Mouse (Mus musculus): ENCODE data around the gene Atpaf2. TPM values are rescaled to one million over a fixed set of nuclear protein-coding genes. Genes with fewer than 3 reads are reported as not detected.
"Not testable (repeated sequence)": the region's sequence is repeated elsewhere in the genome, so short reads cannot be mapped to it uniquely, and the experiment has no call there.

Gene Atpaf2
- 51.8 and 52.1 TPM in 2 replicates for polyA plus RNA-seq (2016; fragmentation: Nextera tagmentation; extraction: Ambion mirVana)

- Histone ChIP-seq H3K4me3 (peak within 1 kb of the TSS; percentile 97), H3K27ac (replicated peaks) (peak within 1 kb of the TSS; percentile 95), H3K27me3 (ENCODE audit: low read depth, poor library complexity, severe bottlenecking) (no peaks in the 10 kb centered on the region), H3K4me1 (peaks cover 44% of the 10 kb centered on the region), H3K9me3 (replicated peaks) (no peaks in the 10 kb centered on the region), H3K36me3 (no peaks in the 10 kb centered on the region)
- WGBS, result under 1% methylated on average over 39 of the region's 39 CpGs
- DNase-seq (ENCODE audit: low spot score), result peak; percentile 57
Measured at GRCm38 (mm10) chr11:60417717-60418472, at the start of gene Atpaf2. Gene Atpaf2 (minus strand): TSS chr11:60418457.

GRCm38 (mm10) chr11:60465943-60466380 lies 47.7 kb upstream of the Atpaf2 start:
- Histone ChIP-seq H3K27ac (replicated peaks) (no peak overlapping the region), H3K4me3 (no peak overlapping the region), H3K9me3 (replicated peaks) (no peaks in the 10 kb centered on the region), H3K36me3 (peaks cover 98% of the 10 kb centered on the region), H3K4me1 (no peaks in the 10 kb centered on the region), H3K27me3 (ENCODE audit: low read depth, poor library complexity, severe bottlenecking) (no peaks in the 10 kb centered on the region)
- peak; percentile 24 for DNase-seq (ENCODE audit: low spot score)
- WGBS, result 94% methylated on average over 2 of the region's 2 CpGs

GRCm38 (mm10) chr11:60457973-60458372 lies 39.7 kb upstream of the Atpaf2 start:
- H3K27ac ChIP-seq (replicated peaks), result no peak overlapping the region
- H3K4me3 ChIP-seq, result no peak overlapping the region
- peaks cover 72% of the 10 kb centered on the region for H3K36me3 ChIP-seq
- H3K4me1 ChIP-seq, result peaks cover 12% of the 10 kb centered on the region
- 95% methylated on average over 1 of the region's 1 CpGs for WGBS
- no peak for DNase-seq (ENCODE audit: low spot score)
- no peaks in the 10 kb centered on the region for H3K27me3 ChIP-seq (ENCODE audit: low read depth, poor library complexity, severe bottlenecking)
- H3K9me3 ChIP-seq (replicated peaks), result no peaks in the 10 kb centered on the region

GRCm38 (mm10) chr11:60454745-60455087 lies 36.5 kb upstream of the Atpaf2 start:
- Histone ChIP-seq H3K27me3 (ENCODE audit: low read depth, poor library complexity, severe bottlenecking) (no peaks in the 10 kb centered on the region; the same call in 1 of the 2 replicates), H3K36me3 (peaks cover 40% of the 10 kb centered on the region), H3K4me1 (peaks cover 12% of the 10 kb centered on the region), H3K9me3 (replicated peaks) (no peaks in the 10 kb centered on the region), H3K4me3 (peak overlapping the region; percentile 77), H3K27ac (replicated peaks) (peak overlapping the region; percentile 82)
- DNase-seq (ENCODE audit: low spot score), result no peak
- WGBS, result 1% methylated on average over 17 of the region's 17 CpGs

GRCm38 (mm10) chr11:60454080-60454744 lies 36.0 kb upstream of the Atpaf2 start, which contains the start of gene Drg2:
Gene Drg2 (plus strand): TSS chr11:60454591.
- 6% methylated on average over 27 of the region's 27 CpGs for WGBS
- no peaks in the 10 kb centered on the region for H3K9me3 ChIP-seq (replicated peaks)
- H3K4me1 ChIP-seq, result peaks cover 12% of the 10 kb centered on the region
- peak within 1 kb of the TSS; percentile 82 for H3K27ac ChIP-seq (replicated peaks)
- DNase-seq (ENCODE audit: low spot score), result peak; percentile 91
- peak within 1 kb of the TSS; percentile 77 for H3K4me3 ChIP-seq
- H3K36me3 ChIP-seq, result peaks cover 35% of the 10 kb centered on the region
- H3K27me3 ChIP-seq (ENCODE audit: low read depth, poor library complexity, severe bottlenecking), result no peaks in the 10 kb centered on the region; the same call in 1 of the 2 replicates

DNA sequence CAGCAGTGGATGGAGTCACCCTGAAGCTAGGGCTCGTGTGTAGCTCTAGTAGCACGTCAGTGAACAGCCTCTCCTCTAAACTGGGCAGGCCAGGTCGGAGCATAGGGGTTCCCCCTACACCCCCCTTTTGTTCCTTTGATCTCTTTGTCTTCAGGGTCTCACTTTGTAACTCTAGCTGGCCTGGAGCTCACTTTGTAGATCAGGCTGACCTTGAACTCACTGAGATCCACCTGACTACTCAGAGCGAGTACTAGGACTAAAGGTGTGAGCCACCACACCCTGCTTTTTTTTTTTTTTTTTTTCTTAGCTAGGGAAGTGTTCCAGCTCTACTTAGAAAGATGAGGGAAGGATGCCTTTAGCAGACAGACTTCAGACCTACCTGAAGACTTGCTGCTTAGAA lies 25.8 kb upstream of the Atpaf2 start:
- Histone ChIP-seq H3K4me1 (no peaks in the 10 kb centered on the region), H3K27ac (replicated peaks) (no peak overlapping the region), H3K36me3 (peaks cover 51% of the 10 kb centered on the region), H3K9me3 (replicated peaks) (no peaks in the 10 kb centered on the region), H3K27me3 (ENCODE audit: low read depth, poor library complexity, severe bottlenecking) (no peaks in the 10 kb centered on the region), H3K4me3 (no peak overlapping the region)
- no peak for DNase-seq (ENCODE audit: low spot score)
- 85% methylated on average over 4 of the region's 4 CpGs for WGBS

DNA sequence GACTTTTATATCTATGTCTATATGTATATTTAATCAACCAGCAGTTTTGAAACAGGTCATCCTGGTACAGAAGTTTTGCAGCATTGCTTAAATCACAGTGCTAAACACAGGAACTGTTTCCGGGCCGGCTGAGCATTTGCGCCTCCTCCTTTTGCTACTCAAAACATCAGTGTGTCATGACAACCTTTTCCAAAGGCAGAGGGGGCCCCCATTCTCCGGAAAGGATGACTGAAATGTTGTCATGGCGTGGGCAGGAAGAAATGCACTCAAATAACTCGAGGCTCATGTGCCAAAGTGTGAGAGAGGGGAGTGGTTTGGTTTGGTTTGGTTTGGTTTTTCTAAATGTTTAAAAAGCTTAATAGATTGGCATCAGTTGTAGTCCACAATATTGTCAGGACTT lies 24.6 kb upstream of the Atpaf2 start:
- Histone ChIP-seq H3K9me3 (replicated peaks) (no peaks in the 10 kb centered on the region), H3K4me1 (no peaks in the 10 kb centered on the region), H3K27ac (replicated peaks) (no peak overlapping the region), H3K4me3 (no peak overlapping the region), H3K36me3 (peaks cover 63% of the 10 kb centered on the region), H3K27me3 (ENCODE audit: low read depth, poor library complexity, severe bottlenecking) (no peaks in the 10 kb centered on the region)
- 90% methylated on average over 6 of the region's 6 CpGs for WGBS
- no peak for DNase-seq (ENCODE audit: low spot score)

DNA sequence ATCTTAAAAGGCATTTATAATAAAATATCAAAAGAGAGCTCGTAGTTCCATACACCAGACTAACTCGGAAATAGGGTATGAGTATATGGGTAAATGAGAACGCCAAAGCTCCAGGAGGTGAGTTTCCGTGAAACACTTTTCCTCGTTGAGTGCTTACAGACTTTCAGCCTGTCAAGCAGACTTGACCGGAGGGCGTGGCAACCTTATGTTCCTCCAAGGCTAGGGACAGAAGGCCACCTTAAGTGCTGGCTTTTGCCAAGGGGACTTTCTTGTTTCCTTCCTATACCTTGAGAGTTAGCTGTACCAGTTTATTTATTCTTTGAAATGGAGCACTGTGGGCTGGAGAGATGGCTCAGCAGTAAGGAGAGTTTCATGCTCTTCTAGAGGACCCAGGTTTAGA lies 21.9 kb upstream of the Atpaf2 start:
- Histone ChIP-seq H3K27ac (replicated peaks) (no peak overlapping the region), H3K9me3 (replicated peaks) (no peaks in the 10 kb centered on the region), H3K4me1 (no peaks in the 10 kb centered on the region), H3K27me3 (ENCODE audit: low read depth, poor library complexity, severe bottlenecking) (no peaks in the 10 kb centered on the region), H3K4me3 (no peak overlapping the region), H3K36me3 (peaks cover 90% of the 10 kb centered on the region)
- no peak for DNase-seq (ENCODE audit: low spot score)
- WGBS, result 59% methylated on average over 7 of the region's 7 CpGs

- not testable (repeated sequence) for H3K9me3 ChIP-seq (replicated peaks); H3K4me3 ChIP-seq; DNase-seq (ENCODE audit: low spot score); H3K27me3 ChIP-seq (ENCODE audit: low read depth, poor library complexity, severe bottlenecking); H3K27ac ChIP-seq (replicated peaks); H3K4me1 ChIP-seq
- peaks cover 94% of the 10 kb centered on the region for H3K36me3 ChIP-seq
- WGBS, result 34% methylated on average over 1 of the region's 1 CpGs
Measured at GRCm38 (mm10) chr11:60439621-60440020, 21.4 kb upstream of the Atpaf2 start.

- WGBS, result 90% methylated on average over 3 of the region's 3 CpGs
- peaks cover 94% of the 10 kb centered on the region for H3K36me3 ChIP-seq
- no peak for DNase-seq (ENCODE audit: low spot score)
- H3K4me1 ChIP-seq, result no peaks in the 10 kb centered on the region
- no peak overlapping the region for H3K4me3 ChIP-seq
- no peak overlapping the region for H3K27ac ChIP-seq (replicated peaks)
- H3K9me3 ChIP-seq (replicated peaks), result no peaks in the 10 kb centered on the region
- H3K27me3 ChIP-seq (ENCODE audit: low read depth, poor library complexity, severe bottlenecking), result no peaks in the 10 kb centered on the region
Measured at GRCm38 (mm10) chr11:60436618-60437017, 18.4 kb upstream of the Atpaf2 start.

DNA sequence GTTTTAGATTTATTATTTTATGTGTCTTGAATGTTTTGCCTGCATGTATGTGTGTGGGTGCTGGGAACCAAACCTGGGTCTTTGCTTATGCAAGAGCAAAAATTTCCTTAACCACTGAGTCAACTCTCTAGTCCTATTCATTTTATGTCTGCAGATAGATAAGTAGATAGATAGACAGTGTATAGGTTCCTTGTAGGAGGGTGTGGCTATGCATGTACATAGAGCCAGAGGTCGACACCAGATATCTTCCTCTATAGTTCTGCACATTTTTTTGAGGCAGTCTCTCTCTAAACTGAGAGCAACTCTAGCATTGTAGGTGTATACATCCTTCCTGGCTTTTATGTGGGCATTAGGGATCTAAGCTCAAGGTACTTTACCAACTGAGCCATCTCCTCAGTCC lies 16.9 kb upstream of the Atpaf2 start:
- no peak overlapping the region for H3K27ac ChIP-seq (replicated peaks)
- no peak for DNase-seq (ENCODE audit: low spot score)
- H3K4me3 ChIP-seq, result no peak overlapping the region
- H3K9me3 ChIP-seq (replicated peaks), result no peaks in the 10 kb centered on the region
- no peaks in the 10 kb centered on the region for H3K27me3 ChIP-seq (ENCODE audit: low read depth, poor library complexity, severe bottlenecking)
- WGBS, result 91% methylated on average over 1 of the region's 1 CpGs
- H3K36me3 ChIP-seq, result peaks cover 90% of the 10 kb centered on the region
- H3K4me1 ChIP-seq, result no peaks in the 10 kb centered on the region

DNA sequence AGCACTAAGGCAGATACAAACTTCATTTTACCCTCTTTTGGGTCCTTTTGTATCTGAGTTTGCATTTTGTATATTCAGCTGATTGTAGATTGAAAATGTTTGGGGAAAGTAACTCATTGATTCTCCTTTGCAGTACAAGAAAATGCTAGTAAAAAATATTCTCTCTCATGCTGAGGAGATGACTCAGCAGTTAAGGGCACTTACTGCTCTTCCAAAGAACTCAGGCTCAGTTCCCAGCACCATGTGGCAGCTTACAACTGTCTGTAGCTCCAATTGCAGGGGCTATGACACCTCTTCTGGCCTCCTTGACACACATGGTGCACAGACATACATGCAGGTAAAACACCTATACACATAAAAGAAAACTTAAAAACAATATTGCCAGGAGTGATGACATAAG lies 15.2 kb upstream of the Atpaf2 start:
- H3K27ac ChIP-seq (replicated peaks), result no peak overlapping the region
- DNase-seq (ENCODE audit: low spot score), result no peak
- H3K4me1 ChIP-seq, result no peaks in the 10 kb centered on the region
- H3K9me3 ChIP-seq (replicated peaks), result no peaks in the 10 kb centered on the region
- no peaks in the 10 kb centered on the region for H3K27me3 ChIP-seq (ENCODE audit: low read depth, poor library complexity, severe bottlenecking)
- H3K36me3 ChIP-seq, result peaks cover 88% of the 10 kb centered on the region
- no peak overlapping the region for H3K4me3 ChIP-seq

- no peak overlapping the region for H3K4me3 ChIP-seq
- H3K27ac ChIP-seq (replicated peaks), result no peak overlapping the region
- DNase-seq (ENCODE audit: low spot score), result no peak
- H3K4me1 ChIP-seq, result no peaks in the 10 kb centered on the region
- H3K27me3 ChIP-seq (ENCODE audit: low read depth, poor library complexity, severe bottlenecking), result no peaks in the 10 kb centered on the region
- H3K36me3 ChIP-seq, result peaks cover 56% of the 10 kb centered on the region
- WGBS, result 94% methylated on average over 3 of the region's 3 CpGs
- H3K9me3 ChIP-seq (replicated peaks), result no peaks in the 10 kb centered on the region
Measured at GRCm38 (mm10) chr11:60427628-60428027, 9.4 kb upstream of the Atpaf2 start.

All from midbrain, embryonic 10.5 days (tissue).